Mouse (Mus musculus): ENCODE measurements around the gene Fam107b. TPM values are rescaled to one million over a fixed set of nuclear protein-coding genes. Genes with fewer than 3 reads are reported as not detected.

The Fam107b gene
- polyA plus RNA-seq (2012; rRNA removed): 30.9 and 37.2 TPM in 2 replicates

DNA sequence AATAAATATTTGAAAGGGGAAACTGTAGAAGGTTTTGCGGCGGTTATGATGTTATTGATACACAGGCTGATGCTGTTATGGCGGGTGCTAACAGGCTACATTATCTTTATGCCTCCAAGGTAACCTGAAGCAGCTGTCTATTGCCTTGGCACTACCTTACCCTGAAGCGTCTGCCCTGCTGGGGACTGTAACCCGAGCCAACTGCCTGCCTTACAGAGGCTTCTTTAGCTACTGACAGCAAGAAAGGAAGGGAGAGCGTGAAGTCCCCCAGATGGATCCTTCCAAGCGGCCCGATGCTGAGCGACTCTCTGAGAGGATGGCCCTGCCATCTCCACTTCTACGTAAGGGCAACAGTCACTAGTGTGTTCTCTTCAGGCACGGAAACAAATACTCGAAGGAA, at the start of gene Fam107b:
Gene Fam107b, plus strand, starts transcription at position 303 of the 400 bp plus-strand sequence.
- no peak for DNase-seq (ENCODE audit: low spot score)

DNA sequence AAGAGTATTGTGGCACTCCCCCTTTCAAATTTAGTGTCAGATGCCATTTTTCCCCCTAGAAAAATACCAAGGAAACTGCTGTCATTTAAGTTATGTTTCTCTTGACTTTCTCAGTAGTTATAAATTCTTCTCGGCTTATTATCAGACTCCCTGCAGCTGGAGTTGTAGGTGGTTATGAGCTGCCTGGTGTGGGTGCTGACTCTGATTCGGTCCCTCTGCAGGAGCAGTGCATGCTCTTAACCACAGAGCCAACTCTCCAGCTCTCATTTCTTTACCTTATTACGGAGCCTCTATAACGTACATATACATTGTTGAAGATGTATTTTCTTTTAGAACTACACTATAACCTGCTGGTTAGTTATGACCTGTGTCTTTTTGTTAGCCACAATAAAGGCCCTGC, 47.7 kb upstream of the Fam107b start:
- DNase-seq (ENCODE audit: low spot score): no peak

DNA sequence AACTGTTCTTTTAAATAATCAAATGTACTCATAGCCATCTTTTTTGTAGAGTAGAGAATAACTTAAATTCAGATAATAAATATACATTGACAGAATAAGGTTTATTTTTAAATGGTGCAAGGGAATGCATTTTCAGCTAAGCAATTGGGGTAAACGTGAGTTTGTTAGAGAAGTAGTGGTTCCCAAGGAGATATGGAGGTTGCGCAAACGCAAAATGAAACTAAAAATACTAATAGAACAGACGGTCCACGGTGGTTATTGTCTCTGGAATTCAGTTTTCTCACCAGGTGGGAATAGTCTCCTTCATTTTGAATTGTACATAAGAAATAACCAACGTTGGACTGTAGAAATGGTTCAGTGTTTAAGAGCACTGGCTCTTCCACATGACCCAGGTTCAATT, 44.0 kb upstream of the Fam107b start:
- no peak for DNase-seq (ENCODE audit: low spot score)

DNA sequence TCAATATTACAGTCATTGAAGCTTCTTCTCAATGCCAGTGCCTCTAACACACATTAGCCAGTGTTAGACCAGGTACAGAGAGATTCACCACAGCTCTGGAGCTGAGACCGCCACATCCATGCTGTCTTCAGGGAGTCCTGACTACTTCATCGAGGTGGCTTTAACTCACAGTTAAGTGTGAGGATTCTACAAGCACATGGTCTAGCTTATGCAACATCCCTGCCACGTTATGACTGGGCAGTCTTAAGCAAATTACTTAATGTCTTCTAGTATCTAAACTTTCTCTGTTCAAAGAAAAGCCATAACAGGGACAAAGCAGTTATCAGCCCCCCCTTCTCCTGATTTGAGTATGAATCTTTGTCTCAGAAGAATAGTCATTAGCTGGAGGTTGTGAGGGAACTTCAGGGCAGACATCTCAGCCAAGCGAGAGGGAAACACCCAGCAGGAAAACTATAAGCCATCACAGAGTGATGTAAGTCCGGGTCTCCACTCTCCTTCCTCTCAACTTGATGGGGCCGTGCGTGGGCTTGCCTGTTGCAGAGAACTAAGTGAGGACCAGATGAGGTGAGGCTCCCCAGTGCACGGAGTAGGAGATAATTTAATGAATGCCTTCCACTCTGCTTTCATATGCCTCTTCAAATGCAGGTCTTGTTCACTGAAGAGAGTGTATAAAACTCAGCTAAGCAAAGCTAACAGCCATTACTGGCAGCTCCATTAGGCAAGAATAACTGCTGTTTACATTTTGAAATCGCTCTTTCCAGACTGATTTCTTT, 28.8 kb upstream of the Fam107b start:
- no peak for DNase-seq (ENCODE audit: low spot score)

DNA sequence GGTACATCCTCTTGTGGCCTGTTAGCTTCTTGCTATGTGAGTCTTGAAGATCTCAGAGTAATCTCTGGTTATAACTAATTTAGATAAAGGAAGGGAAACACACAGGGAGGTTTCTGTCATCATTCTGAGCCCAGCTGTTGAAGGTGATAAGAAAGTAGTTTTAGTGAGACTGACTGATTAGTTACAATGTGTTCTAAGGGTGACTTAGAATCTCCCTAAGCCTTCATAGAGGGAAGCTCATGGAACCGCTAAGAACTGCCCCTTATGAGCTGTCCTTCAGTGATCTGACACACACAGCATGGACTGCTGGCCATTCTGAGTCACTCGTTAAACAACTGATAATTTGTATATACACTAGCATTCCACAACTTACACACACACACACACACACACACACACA, 24.2 kb upstream of the Fam107b start:
- no peak for DNase-seq (ENCODE audit: low spot score)

DNA sequence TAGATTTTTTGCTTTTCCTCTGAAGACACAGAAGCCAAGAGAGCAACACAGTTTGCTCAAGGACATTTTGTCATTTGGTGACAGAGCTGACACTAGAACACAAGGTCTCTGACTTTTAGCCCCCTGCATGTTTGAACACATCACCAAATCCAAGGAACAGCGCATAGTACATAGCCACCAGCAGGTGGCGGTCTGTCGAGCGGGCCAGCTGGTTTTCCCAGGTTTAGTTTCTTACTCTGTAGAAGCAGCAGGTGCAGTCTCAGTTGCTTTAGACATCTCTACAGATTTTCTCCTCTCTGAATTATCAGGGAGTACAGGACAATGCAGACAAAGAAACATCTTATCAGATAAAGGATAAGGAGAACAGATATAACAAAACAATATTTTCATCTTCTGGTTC, 23.7 kb upstream of the Fam107b start:
- DNase-seq (ENCODE audit: low spot score): peak; percentile 35

DNA sequence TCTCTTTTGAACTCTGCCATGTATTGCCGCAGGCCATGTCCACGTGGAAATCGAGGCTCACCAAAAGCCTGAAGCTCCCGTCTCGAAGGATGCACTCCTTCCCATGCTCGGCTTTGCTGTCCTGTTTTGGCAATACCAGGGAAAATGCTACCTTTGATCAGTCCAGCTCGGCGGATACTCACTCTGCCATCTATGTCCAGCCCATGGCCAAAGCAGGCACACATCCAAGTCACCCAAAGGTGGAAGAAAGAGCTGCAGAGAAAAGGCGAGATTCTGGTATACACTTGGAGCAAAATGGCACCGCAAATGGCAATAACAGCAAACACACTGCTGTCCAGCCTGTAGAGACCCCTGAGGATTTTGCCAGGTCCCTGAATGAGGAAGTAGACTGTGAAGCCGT, 318 bp downstream of the Fam107b start:
- no peak for DNase-seq (ENCODE audit: low spot score)

DNA sequence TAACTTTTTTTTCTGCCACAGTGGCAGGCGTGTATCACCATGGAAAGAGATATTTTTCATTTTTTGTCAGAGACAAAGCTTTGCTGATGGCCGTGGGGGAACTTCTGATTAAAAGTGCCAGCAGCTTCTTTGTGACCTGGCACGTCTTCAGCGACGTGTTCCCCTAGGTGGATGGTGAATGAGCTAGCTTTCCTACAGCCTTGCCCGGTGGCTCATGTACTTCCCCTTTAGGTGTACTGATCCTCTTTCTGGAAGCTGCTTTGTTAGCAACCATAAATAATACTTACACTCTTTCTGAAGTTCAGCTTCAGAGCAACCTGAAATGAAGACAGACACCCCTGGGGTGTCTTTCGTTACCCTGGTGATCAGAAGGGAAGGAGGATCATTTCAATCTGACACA, 3.6 kb downstream of the Fam107b start:
- no peak for DNase-seq (ENCODE audit: low spot score)

DNA sequence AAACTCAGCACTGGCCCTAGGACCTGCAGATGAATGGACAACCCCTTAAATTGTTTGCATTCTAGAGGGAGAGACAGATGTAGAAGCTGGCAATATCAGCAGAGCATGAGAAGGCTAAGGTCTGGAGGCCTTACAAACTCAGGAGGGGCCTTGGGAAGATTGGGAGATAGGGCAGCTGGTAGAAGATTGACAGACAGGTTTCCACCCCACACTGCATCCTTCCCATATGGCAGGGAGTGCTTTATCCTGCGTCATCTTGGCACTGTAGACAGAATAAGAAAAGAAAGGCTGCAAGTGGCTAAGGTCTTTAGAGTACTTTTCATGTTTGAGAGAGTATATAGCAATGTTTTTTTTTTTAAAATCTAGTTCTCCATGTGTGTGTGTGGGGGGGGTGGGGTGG, 4.9 kb downstream of the Fam107b start:
- DNase-seq (ENCODE audit: low spot score): no peak

DNA sequence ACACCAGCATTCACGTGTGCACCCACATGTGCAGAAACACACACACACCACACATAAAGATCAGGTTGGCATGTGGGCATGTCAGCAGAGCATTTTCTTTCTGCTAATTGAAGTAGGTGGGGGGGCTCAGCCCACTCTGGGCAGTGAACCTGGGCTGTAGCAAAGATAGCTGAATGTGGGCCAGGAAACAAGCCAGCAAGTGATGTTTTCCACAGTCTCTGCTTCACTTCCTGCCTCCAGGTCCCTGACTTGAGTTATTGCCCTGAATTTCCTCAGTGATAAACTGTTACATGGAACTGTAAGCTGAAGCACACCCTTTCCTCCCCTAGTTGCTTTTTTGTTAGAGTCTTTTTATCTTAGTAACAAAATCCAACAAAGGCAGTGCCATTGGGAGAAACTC, 6.1 kb downstream of the Fam107b start:
- no peak for DNase-seq (ENCODE audit: low spot score)

DNA sequence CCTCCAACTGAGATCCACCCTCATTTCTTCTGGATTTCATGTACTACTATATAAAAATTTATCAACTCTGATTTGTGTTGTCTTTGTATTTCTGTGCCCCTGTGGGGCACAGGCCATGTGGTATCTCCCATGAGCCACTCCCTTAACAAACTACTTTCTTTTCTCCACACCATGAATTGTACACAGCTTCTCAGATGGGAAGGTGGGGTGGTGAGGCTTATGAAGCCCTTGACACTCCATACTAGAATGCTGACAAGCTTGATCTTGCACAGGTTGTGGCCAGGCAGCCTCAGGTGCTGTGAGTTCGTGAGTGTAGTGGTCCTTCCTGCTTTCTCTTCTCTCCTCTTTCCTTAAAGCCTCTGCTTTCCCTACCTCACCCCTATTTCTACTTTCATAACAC, 6.9 kb downstream of the Fam107b start:
- DNase-seq (ENCODE audit: low spot score): no peak

DNA sequence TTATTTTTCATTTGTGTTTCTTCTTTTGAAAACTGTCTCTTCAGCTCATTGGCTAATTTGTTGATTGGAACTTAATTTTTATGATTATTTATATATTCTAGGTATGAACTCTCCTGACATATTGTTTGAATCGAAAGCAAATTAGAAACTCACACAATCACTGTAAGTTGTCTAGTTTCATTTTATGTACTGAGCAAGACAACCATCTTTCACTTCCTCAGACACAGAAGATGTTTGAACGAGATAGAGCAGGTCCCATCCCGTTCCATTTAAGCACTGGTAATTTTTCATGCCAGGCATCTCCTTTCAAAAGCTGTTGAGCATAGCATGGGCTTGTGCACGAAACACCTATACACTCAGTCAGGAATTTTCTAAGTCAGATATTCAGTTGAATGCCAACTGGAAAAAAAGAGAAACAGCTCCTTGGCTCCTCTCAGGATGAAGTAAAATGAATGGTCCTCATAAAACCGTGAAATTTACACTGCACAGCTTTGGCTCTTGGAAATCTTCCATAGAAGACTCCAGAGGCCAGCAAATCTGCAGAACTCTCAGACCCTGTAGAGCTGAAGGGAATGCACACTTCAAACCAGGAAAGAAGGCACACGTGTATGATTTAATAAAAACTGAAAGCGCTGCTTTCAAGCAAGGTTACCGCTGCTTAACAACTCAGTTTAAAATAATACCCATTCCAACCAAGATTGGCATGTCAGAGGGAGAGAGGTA, 8.1 kb downstream of the Fam107b start:
- no peak for DNase-seq (ENCODE audit: low spot score)

DNA sequence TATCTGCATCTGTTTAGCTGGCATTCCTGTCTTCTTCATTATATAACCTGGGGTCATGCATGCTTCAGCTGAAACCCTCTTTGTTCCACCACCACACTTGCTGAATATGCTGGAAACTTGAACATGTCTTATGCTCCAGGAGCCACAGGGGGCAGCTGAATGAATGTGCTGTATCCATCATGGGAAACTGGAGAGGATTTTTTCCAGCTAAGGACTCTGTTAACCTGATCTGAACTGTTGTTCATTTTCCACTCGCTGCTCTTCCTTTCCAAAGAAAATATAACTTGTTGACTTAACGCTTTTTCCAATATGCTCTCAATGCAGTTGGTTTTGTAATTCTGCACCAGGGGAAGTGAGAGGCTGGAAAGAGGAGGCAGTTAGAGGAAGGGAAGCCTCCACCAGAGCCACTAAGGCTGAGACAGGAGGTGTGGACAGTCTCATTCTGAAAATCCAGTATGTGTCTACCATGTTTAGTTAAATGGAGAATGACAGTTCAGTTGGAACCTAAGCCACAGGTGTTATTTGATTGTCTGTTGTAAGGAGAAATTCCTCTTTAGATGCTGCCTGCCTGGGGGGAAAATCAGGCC, 9.1 kb downstream of the Fam107b start:
- DNase-seq (ENCODE audit: low spot score): no peak

DNA sequence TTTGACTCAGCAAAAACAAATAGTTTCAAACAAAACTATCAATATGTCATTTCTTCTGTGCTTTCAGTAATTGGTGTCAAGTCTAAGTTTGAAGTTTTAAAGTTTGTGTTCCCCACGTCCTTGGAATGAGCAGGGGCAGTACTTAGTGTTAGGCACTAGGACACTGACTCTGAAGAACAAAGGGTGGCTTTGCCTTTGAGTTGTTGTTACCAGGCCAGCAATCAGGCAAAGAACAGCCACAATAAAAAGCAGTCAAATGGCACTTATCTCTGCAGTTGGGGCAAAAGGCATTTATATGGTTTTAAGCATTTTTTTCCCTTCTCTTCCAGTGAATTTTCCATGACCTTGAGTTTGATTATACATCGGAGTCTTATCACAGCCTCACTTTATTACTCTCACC, 12.5 kb downstream of the Fam107b start:
- DNase-seq (ENCODE audit: low spot score): no peak

DNA sequence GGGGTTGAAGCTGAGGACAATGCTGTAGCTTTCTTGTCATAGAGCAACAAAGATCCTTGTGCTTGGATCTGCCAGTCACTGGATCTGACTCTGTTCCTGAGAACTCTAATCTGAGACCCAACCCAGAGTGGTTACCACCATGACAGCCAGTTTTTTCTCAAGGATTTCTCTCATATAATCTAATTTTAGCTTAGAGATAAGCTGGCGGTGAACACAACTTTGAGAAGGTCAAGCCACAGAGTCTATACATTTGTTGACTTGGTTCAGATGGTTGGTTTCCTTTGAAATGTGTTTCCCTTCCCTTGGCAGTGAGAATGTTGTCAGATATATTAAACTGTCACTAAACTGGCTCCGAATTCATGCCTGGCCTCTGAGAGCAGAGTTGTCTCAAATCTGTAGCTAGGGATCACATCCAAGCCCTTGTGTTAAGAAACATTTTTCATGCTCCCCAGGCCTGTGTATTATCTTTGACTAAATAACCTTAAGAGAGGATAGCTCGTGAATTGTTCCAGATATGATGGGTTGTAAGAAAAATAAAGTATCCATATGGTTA, 15.0 kb downstream of the Fam107b start:
- no peak for DNase-seq (ENCODE audit: low spot score)

DNA sequence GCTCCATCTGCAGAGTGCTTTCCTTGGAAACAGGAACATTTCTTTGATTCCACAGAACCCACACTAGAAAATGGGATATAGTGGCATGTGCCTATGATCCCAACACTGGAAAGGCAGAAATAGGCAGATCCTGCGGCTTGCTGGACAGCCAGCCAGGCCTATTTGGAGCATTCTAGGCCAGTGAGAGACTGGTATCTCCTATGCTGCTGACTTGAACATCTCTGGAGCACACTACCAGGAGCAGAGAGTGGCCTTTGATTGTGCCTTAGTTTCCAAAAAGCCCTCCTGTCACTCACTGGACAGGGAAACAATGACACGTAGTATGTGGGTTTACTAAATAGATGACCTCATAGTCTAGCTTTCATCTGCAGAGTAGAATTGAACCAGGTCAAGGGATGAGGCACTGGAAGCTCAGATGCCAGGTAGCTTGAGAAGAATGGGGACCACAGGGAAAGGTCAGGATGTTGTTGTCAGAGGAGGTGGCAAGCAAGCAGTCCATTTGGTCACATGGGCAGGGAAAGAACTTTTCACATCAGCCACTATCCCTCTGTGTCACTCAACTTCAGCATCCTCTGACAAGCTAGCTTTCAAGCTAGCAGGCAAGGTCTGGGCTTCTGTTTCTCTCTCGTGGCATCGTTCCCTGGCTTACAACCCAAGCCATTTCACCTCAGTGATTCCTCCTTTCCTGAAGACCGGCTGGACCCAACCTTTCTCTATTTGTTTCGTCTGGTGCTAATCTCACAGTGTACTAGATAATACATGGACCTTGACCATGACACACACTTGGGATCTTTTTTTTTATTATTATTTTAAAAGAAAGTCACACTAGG, 20.0 kb downstream of the Fam107b start:
- no peak for DNase-seq (ENCODE audit: low spot score)

DNA sequence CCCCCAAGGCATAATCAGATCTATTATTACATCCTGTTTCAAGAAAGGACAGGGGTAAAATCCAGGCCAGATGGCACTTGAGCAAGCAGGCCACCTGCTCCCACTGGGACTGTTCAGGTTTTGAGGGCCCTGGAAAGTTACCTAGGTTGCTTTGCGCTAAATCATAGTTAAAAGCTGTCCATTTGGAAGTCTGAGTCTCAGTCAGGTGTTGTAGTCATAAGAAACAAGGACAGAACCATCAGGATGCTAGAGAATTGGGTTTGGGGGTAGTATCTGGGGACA, 20.6 kb downstream of the Fam107b start:
- no peak for DNase-seq (ENCODE audit: low spot score)

DNA sequence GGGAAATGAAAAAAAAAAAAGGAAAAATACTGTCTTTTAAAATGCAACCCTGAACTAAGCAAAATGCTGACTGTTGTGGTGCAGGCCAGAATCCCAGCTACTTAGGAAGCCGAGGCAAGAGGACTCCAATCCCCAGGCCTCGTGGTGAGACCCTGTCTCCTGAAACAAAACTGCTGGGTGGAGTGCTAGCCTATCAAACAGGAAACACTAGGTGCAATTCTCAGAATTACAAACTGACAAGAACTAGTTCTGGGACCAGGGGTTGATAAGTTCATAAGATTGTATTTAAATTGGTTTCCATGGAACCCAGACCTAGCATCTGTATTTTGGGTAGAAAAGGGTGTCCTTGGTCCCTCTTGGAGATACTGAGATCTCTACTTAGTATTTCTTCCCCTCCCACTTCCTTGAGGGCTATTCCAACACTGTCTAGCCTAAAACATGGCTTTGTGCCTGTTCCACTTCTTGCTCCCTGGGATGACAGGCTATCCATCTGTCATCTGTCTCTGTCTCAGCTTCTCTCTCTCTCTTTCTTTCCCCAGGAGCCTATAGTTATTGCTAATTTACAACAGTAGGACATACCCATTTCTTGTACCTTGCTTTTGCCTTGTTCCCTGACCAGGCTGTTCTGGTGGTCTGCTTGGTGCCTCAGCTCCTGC, 24.5 kb downstream of the Fam107b start:
- DNase-seq (ENCODE audit: low spot score): no peak

DNA sequence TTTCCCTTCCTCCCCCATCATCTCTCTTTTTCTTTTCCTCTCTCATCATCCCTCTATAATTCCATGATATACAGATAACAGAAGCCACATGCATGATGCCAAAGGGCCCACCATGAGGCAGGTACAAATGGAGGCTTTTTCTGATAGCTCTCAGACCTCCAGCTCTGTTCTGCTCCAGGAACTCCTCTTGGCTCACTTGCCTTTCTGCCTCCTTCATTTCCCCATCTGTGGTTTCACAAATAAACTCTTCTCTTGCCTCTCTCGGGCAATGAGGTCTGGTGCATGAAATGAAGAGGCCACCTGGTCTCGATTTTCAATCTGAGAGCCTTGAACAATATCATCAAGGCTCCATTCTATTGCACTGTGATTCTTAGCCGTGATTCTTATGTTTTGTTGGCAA, 30.1 kb downstream of the Fam107b start:
- DNase-seq (ENCODE audit: low spot score): no peak

DNA sequence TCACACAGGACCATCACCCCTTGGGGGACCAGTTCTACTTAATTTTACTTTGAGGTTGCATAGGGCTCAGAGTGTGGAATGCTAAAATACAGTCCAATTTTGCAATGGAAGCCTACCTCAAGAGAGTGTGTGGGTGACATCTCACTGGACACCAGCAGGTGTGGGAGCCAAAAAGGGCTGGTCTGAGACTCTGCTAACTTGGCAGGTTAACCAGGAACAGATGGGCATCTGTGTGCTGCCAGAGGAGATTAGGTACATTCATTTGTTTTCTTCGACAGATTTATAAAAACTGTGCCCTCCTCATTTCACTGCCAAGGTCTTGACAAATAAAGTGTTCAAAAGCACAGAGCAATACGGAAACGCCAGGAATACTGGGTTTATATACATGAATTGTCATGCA, 32.3 kb downstream of the Fam107b start:
- no peak for DNase-seq (ENCODE audit: low spot score)

DNA sequence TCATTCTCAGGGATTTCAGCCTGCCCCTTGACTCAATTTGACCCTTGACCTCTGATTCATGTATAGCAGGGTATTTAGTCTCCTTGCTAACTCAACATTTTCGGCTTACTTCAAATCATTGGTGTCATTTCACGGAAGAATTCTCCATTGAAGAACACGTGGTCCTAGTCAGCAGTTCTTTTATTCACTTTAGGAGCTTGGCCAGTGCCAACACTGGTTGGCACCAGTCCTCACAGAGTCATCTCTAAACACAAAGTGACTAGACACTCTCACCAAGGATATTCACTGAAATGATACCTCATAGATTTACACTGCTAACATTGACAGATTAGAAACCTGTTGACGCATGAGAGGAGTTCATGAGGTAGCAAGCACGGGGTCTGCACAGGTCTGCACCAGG, 32.9 kb downstream of the Fam107b start:
- DNase-seq (ENCODE audit: low spot score): no peak
